Mouse (Mus musculus) cerebellum, adult 8-10 months (tissue): ENCODE measurements at regions not wholly inside any gene's neighbourhood (a gene's known extent, or its start where the extent isn't known, plus 50 kb on each side); places are given as distances from the start of the nearest gene placed in this dataset.

Experiments
- DNase-seq: peaks from one replicate; pipeline ENCODE4 v3.0.0; 2022

DNA sequence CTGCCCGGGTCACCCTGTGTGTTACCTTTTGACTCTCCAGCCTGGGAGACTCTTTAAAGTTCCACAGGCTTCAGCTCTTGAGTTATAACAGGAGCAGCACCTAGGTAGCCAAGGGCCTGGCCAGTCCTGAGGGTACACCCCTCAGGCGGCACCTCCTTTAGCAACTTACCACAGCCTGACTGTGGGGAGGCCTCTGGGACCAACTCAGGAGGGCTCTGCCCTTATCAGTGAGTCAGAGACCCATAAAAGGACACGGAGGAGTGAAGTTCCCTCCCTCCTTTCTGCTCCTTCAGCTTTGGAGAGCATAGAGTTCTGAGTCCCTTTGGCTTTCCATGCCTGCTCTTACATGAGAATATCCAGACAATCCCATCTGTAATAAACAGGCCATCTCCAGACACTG, 222.5 kb upstream of the Msx2 start:
- DNase-seq, result no peak

DNA sequence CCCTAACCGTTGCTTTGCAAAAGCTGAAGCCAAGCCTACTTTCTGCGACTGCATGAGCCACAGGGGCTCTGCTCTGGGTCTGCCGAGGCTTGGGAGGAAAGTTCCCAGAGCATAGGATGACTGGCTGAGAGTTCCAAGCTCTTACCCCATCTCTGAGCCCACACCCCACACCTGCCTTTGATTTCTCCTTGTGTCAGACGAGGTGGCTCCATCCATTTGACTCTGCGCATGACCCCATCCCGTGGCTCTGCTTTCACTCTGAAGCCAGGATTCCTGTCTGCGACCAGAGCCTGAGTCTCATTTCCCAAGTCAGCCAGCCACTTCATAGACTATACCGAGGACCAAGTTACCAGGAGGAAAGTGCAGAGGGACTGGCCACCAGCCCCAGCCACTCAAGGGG, 216.1 kb upstream of the Msx2 start:
- DNase-seq, result no peak

DNA sequence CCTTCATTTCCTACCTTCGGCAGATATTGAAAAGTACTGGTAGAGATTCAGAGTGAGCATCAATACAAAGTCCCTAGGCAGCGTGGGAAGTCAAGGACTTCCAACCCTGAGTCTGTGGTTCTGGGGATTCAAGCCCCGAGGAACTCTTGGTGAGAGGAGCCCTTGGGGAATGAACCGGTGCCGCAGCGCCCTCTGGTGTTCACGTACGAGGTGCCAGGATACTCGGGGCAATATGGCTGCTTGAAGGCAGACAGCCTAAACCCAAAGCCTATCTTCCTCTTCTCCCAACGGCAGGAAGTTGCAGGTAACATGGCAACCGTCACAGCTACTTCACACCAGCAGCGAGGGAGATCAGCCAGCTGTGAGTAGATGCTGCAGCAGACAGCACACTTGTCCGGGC, 215.6 kb upstream of the Msx2 start:
- DNase-seq, result peak; percentile 44

DNA sequence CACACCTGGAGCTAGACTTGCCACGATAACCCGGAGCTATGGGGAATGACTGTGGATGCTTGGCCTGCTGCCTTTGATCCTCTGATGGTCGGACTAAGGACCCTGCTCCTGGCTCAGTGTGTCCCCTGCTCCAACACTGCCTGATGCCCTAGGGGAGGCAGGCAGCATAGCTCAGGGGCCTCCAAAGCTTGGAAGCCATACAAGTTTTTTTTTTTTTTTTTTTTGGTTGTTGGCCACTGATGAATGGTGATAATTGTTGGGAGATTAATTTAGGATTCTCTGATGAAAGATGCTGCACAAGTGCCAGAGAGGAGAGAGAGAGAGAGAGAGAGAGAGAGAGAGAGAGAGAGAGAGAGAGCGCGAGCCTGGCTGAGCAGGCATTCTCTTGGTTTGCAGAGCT, 211.6 kb upstream of the Msx2 start:
- DNase-seq, result no peak

DNA sequence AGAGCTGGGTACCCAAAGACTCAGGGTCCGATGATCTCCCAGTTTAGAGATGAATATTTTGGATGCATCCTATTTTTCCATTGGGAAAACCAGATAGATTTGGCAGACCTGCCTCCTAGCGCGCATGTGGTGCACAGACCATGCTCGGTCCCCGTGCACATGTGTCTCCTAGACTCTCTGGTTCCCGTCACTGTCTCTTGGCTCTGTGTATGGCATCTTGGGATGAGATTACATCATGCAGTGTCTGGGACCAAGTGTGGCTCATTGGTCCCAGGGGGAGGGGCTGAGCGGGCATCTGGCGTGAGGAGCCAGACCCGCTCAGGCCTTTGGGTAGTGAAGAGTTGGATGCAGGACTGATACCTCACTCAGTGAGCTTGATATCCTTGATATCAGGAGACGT, 204.3 kb upstream of the Msx2 start:
- DNase-seq, result no peak

DNA sequence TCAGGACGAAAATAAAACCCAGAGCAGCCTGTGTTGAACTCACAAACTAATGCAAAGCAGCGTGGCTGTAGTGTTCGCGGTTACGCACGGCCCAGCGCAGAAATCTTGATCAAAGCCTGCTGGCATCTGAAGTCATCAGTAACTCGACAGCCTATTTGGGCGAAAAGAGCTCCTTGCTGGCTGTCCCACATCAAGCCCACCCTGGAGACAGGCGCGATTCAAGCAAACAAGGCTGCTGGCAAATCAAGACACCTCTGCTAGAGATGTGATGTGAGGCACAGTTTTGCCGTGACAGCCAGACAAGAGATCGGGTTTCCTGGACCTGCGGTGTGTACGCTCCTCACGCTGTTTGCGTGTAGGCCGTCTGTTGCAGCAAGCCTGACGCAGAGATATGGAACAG, 197.5 kb upstream of the Msx2 start:
- no peak for DNase-seq

DNA sequence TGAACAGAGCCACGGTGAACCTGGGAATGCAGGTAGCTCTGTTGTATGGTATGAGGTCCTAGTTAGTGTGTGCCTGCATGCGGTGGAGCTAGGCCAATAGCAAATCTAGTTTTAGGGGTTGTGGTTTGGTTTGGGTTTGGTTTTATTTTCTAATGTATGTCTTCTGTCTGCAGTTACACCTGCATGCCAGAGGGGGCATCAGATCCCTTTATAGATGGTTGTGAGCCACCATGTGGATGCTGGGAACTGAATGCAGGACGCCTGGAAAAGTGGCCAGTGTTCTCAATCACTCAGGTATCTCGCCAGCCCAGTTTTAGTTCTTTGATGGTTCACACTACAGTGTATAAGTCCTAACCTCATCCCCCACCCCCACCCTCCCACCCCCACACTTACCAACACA, 194.6 kb upstream of the Msx2 start:
- no peak for DNase-seq

DNA sequence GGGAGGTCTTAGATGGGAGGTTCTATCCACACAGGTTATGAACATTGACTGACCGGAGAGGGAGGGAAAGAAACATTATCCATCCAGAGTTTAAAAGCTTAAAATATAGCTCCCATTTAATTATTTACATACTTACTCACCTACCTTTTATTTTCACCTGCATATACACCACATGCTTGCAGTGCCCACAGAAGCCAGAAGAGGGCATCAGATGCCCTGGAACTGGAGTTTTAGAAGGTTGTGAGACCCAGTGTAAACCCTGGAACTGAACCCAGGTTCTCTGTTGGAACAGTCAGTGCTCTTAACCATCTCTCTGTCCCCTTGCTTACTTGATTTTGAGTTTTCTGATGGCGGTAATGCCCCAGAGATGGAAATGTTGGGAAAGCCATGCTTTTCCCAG, 192.7 kb upstream of the Msx2 start:
- DNase-seq, result no peak

DNA sequence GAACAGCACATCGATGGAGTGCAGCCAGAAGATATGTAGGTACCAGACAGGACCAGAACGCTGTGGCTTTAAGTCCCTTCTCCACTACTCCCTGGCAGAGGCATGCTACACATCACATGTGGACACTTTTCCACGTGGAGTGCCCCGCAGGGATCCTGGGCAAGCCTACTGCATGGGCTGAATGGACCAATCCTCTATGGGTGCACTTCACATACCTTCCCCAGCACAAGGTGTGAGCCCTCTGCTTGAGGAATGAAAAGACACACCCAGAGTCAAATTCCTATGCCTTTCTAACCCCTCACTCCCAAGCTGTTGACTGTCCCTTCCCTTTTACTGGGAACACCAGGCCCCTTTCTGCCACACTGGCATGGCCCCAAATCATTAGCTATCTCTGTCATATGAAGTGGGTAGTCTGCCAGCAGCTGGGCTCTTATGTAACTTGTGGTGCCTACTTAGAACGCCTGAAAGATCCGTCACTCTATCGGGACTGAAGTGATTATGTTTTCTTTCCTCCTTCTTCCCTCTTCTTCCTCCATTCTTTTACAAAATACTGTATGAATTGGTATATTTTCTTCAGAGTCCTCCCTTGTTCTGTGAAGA, 191.9 kb upstream of the Msx2 start:
- DNase-seq, result no peak

DNA sequence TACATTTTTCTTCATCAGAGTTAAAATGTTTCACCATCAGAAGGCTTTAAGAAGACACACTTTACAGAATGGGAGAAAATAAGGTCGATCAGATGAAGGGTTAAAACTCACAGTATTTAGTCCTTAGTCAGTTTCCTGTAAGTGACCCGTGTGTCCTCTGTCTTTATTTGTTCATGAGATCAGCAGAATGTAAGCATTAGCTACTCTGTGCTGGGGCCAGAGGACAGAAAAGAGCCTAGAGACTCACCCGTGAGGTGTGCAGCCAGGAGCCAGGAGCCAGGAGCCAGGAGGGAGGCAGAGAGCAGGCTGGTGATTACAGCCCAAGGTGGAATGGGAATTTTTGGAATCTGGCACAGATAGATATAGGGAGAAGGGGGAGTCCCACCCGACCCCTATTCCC, 180.0 kb upstream of the Msx2 start:
- DNase-seq, result no peak

DNA sequence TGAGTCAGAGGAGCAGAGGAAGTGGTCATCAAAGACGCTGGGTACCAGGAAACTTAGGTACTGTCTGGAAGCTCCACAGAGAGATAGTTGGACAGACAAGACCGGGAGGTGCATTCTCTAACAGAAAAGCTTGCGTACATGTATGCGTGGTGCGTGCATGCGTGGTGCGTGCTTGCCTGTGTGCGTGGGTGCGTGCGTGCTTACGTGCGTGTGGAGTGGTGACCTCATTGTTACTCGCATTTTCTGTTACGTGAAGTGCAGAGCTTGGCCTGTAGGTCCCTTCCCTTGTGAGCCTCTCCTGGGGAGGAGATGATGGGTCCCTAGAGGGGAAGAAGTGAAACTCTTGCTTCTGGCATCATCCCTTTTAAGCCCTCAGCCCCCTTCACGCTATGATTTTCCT, 175.5 kb upstream of the Msx2 start:
- DNase-seq, result no peak

DNA sequence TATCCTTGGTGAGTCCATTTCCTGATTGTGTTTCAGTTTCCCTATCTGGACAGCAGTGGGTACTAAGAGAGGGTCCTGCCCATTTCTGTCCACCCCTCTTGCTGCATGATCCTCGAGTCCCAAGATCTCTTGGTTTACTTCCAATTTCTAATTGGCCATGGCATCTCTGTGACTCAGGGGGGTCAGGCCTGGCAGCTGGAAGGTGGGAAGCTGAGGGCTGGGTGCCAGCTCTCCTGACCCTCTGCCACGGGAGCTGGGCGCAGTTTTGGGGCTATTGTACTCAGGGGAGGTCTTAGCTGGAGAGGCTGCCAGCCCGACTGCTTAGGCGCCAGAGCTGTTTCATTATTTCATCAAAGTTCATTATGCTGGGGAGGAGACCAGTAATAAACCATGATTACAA, 169.7 kb upstream of the Msx2 start:
- no peak for DNase-seq

DNA sequence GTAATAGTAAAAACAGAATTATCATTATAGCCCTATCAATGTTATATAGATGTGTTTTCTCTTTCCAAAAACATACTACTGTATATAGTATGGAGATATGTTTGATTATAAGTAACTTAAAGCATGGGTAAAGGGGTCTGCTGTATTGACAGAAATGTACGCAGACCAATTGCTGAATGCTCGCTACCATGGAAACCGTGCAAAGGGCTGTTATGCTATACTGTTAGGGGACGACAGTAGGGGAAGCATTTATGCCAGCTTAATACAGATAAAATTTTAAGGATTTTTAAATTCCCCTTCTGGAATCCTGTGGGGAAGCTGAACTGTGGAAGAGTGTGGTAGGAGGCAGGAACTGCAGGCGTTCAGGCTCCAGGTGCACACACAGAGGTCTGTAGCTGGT, 166.7 kb upstream of the Msx2 start:
- no peak for DNase-seq

DNA sequence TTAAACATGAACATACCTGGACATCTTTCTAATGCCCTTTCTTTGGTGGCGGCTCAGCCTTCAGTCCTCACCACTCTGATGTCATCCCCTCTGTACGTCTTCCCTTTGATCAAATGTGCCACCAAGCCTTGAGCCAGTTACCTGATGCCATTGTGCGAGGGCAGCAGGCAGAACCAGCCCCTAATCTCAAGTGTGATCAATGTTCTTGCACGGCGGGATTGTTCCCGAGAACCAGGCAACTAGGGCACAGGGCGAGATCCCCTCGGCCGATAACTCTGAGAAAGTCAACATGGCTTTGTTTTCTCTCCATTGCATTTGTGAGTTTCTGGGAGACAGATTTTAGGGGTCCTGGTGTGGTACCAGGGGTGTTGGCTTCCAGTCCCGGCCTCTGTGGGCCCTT, 166.2 kb upstream of the Msx2 start:
- no peak for DNase-seq

DNA sequence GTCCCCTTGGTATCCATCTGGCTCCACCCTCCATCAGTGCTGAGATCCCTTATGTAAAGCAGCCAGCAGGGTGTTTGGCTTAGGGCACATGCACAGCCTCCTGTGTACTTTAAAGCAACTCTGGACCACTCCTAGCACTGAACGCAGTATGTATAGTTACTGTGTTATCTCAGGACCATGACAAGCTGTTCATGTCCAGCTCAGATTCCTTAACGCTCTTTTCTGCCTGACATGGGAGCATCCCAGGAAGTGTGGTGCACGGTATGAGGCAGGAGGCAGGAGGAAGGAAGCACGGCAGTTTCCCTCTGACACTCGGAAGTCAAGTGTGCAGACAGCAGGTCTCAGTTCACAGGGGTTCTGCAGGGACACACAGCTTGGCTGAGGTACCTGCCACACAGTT, 163.1 kb upstream of the Msx2 start:
- DNase-seq, result no peak

DNA sequence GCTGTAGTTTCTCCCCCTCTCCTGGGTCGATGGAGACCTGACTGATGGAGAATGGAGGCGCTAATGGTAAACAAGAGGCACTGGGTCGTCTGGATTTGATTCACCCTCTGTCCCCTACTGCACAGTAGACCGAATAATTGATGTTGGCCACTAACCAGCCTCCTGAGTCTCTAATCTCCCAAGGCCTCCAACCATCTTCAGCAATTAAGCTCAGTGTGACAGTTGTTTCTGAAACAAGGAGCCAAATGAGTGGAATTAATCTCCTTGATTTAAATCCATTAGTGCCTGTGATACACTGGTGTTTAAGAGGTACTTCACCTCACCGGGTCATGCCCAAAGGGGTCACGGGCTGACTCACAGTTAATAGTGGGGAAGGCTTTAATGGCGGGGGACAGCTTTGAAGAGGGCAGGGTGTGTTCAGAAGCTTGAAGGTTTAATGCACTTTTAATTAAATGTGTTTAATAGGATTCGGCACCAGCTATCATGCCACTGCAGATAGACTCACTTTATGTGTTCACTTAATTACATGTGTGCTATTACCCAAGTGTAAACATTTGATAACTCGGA, 161.8 kb upstream of the Msx2 start:
- DNase-seq, result no peak

DNA sequence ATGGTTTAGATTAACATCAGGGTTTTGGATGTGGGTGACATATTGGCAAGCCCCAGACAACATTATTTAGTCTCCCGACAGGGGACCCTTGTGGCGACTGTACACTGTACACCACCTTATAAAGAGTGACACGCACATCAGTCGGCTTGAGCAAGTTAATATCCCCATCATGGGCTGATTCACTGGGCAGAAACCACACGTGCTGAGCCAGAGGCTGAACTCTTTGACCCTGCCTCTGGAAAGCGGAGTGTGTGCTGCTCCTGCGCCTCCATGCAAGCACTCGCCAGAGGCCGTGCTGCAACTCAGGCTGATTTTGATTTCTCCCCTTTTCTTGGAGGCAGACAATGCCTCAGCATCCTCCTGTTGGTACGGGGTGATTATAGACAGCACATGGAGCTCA, 125.2 kb upstream of the Msx2 start:
- no peak for DNase-seq

DNA sequence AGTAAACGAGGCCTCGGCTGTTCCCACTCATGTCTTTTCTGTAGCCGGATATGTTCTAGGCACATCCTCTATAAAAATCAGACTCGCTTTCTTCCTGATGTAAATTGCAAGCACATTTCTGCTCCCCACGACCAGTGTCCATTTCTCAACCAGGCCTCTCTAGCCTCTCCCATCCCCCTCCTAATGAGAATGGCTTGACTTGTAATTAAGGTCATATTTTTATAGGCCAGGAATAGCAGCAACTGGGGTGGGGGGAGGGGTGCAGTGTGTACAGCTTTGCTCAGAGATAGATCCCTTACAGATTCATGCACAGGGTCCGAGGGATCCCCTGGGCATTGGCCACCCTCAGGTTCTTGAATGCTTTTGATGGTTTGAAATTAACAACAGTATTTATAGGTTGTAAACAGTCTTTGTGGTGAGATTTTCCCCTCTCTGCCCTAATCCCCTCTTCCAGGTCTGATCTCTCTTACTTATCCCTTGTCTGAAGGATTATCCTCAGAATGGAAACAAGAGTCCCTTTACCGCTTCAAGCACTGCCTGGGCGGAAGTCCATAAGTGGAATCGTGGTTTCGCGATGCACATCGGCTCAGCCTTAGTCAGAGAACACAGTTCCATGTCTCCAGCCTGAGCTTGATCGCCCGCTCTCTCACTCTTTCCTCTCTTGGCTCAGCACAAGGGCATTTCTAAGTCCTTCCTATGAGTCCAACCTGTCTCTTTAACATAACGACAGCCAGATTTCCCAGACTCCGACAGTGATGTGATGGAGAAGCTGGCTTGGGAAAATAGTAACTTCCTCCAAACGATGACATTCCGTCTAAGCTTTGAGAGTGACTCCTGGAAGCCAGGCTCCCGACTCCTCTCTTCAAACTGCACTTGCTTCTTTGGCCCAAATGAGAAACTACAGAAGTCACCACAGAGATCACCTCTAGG, 124.3 kb upstream of the Msx2 start:
- no peak for DNase-seq

DNA sequence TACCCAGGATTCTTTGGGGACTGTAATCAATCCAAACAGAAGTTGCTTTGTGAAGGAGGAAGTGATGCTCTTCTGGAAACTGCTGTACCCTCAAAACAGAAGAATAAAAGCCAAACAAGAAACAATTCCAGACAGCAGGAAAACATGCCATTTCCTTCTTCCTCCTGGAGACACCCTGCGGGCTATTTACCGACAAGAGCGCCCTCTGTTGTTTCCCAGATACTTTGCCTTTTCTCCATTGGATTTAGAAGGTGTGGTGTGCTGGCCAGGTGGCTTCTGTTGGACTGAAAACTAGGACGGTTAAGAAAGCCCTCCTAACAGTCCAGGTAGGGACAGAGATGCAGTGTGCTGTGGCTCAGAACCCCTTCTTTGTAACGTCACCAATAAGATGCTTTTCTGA, 119.9 kb upstream of the Msx2 start:
- DNase-seq, result no peak

DNA sequence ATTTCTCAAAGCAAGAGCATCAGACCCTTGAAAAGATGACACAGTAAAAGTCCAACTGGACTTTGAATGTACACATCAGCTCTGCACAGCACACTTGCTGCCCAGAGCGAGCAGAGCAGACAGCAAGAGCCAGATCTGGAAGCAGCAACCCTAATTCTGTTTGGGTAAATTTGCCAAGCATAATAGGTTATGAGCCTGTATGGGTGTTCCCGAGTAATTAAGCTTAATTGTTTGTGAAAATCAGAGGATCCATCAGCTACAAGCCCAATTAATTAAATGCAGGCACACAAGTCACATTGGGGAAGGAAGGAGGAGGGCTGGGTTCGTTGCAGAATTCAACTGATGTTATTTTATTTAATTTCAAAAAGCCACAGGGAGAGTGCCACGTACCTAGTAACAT, 113.9 kb upstream of the Msx2 start:
- no peak for DNase-seq

DNA sequence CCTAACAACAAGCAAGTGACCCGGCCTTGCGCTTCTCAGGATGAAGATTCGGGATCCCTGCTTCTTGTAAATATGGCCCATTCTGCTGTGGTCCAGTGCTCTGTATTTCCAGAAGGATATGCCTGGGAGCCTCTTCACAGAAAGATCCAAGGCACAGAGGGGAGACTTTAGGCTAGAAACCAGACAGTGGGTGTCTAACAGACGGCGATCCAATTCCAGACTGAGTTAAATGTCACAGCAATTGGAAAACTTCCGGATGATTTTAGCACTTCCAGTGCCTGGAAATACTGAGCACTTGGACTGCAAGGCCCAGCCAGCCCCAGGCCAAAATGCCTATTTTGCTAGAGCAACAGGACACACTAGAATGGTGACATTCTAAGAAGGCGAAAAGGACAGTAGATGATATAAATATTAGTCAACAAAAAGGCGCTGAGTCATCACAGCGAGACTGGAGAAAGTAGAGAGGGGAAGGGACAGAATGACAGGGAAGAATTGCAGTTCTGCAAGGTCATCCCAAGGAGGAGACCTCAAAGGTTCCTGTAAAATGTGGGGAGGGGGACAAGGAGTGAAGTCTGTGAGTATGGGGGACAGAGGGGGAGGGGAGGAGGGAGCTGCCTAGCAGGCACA, 111.7 kb upstream of the Msx2 start:
- DNase-seq, result no peak

DNA sequence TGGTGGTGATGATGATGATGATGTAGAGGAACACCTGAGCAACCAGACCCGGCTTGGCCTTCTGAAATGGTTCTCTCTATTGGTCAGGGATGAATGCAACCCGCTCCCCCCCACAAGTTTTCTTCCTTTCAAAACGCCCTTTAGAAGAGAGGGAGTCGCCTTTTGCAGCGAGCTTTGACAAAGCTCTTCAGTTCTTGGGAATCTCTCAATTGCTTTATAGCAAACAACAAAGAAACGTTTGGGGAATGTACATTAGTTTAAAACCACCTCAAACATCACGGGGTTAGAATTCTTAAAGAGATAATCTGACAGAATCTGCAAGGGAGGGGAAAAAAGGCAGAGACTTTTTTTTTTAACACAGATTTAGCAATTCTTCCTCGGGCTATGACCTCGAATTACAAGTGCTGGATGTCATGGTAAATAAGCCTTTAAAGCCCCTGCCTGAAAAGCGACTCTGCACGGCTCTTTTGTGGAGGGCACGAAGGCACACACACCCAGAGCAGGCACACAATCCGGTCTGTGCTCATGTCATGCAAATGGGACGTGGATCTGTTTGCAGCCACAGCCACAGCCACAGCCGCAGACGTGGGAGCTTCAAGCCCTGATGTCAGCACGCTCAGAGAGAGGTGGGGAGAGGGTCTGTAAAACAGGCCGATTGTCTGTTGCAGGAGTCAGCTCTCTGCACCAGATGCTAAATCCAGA, 81.2 kb upstream of the Msx2 start:
- DNase-seq, result no peak

DNA sequence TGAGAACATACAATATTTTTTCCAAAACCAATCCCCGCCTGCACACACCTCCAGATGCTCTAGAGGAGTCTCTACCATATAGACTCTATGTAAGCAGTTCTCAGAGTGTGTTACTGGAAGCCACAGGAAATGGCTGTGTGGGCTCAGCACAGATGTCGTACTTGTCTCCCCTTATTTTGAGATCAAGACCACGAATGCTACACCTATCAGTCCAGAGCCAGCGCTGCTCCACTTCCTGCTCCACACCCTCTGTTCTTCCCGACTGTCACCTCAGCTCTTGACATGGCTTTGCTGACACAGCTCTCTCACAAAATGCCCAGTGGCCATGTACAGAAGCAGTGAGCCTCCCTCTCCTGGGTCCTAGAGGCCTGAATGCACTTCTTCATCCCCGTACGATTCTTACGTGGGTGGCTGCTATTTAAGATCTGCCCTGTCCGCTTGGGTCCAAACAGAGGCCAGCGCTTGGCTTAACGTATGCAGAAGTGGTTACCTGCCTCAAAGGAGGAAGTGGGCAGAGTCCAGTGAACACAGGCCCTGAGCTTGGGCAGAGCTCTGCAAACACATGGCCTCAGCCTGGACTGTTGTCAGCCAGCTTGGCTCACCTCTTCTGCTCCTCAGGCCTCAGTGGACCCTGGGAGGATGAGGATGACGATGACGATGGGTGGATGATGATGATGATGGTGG, 80.5 kb upstream of the Msx2 start:
- no peak for DNase-seq
